Mouse (Mus musculus) MEL-GATA-1-ER (cell line): ENCODE measurements around the gene Zyg11b.

Experiments
- DNase-seq: peaks from one replicate; pipeline ENCODE4 v3.0.0-alpha.2; 2012; ENCODE audit warnings: low read depth; ENCODE audit errors: extremely low read depth

The Zyg11b gene

DNA sequence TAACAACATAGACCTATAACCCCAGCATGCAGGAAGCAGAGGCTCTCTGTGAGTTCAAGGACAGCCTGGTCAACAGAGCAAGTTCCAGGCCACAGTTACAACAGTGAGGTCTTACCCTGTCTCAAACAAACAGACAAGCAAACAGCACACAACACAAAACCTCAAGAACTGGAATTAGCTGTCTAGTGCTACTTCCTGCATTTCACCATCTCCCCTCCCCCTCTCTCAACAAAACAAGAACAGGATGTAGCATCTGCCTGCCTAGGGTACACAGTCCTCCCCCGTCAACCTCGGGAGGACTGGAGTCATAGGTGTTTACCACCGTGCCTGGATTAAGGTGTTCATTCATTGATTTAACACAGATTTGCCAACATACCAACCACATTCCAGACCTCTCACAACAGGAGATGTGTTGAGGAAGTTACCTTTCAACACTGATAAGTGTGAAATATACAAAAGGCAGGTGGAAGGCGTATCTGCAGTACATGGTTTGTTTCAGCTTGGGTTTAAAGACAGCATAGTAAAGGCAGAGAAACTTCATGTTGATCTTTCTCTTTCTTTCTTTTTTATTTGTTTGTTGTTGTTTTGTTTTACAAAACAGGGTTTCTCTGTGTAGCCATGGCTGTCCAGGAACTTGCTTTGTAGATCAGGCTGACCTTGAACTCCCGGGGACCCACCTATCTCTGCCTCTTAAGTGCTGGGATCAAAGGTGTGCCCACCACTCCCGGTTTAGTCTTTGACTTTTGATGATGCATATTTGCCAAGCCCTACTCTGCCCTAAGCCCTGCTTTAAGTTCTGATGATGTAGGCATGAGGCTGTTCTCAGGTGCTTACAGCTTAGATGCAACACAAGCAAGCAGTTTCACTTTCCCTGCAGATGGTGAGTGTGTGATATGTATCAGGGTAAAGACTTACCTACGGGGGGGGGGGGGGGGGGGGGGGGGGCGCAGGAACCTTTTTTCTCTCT, 18.0 kb upstream of the Zyg11b start:
- no peak for DNase-seq

DNA sequence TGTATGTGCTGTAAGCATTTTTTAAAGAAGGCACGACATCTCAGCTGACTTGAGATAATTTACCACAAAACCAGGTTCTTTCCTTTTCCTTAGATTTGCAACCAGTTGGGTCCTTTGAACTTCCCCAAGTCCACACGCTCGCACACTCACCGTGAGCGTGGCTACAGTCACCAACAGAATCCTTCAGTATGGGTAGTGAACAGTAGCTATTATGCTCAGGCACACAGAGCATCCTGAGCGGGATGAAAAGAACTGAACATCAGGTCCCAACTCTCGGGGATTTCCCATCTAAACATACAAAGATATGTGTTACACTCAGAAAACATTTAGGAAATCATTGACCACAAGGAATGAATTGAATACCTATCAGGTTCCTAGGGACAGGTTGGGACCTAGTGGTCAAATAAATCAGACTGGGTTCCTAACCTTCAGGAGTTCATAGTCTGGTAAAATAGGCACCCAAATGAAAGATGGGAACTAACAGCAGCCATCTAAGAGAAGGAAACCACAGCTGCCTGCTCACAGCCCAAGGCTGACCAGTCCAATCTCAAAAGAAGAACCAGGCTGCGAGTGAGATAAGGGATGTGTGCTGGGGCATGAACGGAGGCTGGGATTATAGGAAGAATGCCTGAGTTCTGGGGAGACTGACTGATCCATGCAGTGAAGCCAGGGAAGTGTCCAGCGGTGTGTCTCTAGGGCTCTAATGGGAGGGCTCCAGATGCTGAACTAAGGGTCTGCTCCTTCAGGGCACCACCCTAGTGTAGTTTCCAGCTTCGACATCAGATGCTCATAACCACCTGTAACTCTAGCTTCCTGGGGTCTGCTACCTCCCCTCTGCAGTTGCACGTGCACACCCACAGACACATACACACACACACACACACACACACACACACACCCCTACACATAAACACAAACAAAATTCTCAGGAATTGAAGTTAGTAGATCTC, 17.0 kb upstream of the Zyg11b start:
- DNase-seq, result no peak

GRCm38 (mm10) chr4:108314041-108314440, 13.1 kb upstream of the Zyg11b start:
- no peak for DNase-seq

GRCm38 (mm10) chr4:108310706-108311105, 9.8 kb upstream of the Zyg11b start:
- no peak for DNase-seq

- DNase-seq, result no peak
These were observed 1.5 kb upstream of the Zyg11b start for GRCm38 (mm10) chr4:108302296-108302890.

GRCm38 (mm10) chr4:108300266-108300665, 630 bp downstream of the Zyg11b start:
- no peak for DNase-seq

GRCm38 (mm10) chr4:108276973-108277372, 23.9 kb downstream of the Zyg11b start:
- DNase-seq, result no peak

GRCm38 (mm10) chr4:108272286-108272685, 28.6 kb downstream of the Zyg11b start:
- DNase-seq, result no peak

GRCm38 (mm10) chr4:108265774-108266173, 35.1 kb downstream of the Zyg11b start:
- DNase-seq, result no peak

DNA sequence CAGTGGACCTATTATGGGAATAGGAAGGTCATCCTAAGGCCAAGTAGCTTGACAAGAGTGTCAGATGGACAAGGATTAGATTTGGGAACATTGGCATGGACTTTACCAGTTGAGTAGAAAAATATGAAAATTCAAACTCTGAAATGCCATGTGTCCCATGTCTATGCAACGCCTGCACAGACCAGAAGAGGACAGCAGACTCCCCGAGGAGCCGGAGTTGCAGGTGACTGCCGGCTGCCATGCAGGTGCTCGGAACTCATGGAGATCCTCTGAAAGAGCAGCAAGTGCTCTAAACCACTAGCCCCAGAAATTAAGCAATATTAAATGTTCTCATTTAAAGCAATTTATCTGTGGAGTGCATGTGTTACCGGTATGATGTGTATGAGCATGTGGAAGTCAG, 47.6 kb downstream of the Zyg11b start:
- no peak for DNase-seq

GRCm38 (mm10) chr4:108250501-108250900, 50.4 kb downstream of the Zyg11b start:
- no peak for DNase-seq

DNA sequence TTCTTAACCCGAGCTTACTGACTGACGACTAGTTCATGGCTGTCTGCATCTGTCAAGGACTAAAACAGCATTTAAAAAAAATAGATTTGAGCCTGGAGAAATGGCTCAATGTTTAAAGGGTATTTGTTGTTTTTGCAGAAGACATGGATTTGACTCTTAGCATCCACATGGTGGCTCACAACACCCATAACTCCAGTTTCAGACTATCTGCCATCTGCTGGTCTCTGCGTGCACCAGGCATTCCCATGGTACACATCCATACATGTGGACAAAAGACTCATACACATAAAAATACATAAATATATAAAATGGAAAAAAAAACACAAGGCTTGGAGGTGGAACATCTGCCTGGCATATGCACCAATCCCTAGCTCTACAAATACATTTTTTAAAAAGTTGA, 51.6 kb downstream of the Zyg11b start:
- no peak for DNase-seq

DNA sequence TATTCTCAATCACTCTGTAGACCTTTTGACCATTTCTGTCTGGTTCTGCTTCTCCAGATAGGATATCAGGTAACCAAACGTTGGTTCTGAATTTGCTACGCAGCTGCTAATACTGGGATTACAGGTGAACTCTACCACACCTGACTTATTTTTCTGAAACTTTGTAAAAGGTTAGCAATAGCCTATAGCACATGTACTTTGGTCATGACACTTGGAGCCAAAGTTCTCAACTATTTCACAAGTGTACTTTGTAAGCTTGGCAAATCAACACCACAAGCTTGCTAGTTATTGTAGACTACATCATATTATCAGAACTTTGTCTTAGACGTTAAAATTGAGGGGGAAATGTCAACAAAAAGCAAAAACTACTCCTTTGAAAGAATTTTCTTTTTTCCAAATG, 67.2 kb downstream of the Zyg11b start:
- no peak for DNase-seq

DNA sequence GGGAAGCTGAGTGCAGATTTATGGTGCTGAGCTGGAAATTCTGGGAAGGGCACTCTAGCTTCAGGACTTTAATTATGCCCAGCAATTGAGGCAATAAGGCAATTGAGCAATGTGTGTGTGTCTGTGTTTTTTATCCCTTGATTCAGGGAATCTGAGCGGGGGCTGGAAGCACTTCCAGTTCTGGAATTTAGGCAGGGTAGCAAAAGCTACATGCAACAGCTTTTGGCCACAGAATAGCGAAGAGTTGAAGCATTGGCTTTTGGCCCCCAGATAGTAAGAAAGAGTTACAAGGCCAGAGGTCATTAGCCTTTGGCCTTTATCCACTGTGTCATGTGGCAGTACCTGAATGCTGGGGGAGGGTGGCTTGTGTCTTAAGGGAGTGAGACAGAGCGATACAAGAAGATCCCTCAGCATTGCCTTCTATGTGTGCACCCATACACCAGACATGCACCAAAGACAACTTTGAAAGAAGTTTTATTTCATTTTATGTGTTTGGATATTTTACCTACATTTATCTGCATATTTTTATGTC, 75.5 kb downstream of the Zyg11b start:
- DNase-seq, result no peak

GRCm38 (mm10) chr4:108222507-108222906, 78.4 kb downstream of the Zyg11b start:
- no peak for DNase-seq

- DNase-seq, result no peak
These were observed 81.9 kb downstream of the Zyg11b start for GRCm38 (mm10) chr4:108219019-108219418.

DNA sequence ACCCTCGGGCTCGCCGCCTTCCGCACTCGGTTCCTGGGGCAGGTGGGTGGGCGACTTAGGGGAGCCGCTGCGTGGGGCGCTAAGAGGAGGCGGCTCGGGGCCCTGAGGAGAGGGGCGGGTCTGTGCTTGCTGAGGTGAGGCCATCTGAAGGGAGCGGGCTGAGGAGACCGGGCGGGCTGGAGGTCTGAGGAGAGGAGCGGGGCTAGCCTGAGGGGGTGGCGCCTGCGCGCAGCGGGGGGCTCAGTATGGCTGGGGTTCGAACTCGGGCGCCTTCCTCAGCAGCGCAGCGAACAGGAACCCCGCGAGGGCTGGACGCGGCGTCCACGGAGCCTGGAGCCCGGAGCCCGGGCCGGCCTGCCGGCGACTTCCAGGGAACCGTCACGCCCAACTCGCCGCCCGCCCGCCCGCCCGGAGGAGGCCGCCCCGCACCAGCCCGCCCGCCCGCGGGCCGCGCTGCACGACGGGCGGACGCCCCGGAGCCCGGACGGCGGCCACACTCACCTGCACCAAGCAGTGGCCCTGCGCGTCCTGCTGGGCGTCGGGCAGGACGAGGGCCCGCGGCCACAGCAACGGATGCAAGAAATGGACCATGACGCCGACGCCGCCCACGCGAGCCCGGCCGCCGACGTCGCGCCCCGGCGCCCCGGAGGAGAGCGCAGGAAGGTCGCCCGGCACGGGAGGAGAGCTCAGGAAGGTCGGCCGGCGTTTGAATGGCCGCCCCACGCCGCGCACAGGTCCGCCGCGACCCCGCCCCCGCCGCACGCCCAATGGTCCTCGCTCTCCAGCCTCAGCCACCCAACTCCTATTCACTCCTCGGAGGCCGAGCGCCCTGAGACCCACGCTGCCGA, 83.3 kb downstream of the Zyg11b start, which contains the start of gene Zyg11a:
Zyg11a (minus strand) TSS at position 717 of the 848 bp plus-strand sequence.
- no peak for DNase-seq

- no peak for DNase-seq
These were observed 87.9 kb downstream of the Zyg11b start for GRCm38 (mm10) chr4:108213023-108213422.

GRCm38 (mm10) chr4:108204629-108205028, 96.3 kb downstream of the Zyg11b start:
- DNase-seq, result no peak

DNA sequence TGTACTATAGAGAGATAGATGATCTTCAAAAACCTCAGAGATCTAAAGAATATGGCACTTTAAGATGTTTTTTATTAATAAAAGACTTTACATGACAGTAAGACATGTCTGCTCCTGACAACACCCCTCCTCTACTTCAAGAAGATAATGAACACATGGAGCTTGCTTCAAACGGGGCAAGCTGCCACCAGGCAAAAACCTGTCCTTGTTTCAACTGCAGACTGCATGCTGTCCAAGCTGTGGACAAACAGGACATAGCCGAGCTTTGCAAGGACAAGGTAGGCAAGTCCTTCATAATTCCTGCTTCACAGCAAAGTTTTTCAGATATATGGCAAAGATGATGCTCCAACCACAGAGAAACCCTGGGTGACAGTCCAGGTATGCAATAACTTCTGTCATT, 101.7 kb downstream of the Zyg11b start:
- no peak for DNase-seq
